Mouse (Mus musculus) brain, embryonic 18.5 days (tissue): ENCODE results near the gene Sf3b5.
"Not testable (repeated sequence)": the region's sequence is repeated elsewhere in the genome, so short reads cannot be mapped to it uniquely, and the experiment has no call there.

Source experiments
- DNase-seq: peaks from one replicate; pipeline ENCODE4 v3.0.0-alpha.2; 2012; ENCODE audit warnings: low read depth, low spot score

The Sf3b5 gene

DNA sequence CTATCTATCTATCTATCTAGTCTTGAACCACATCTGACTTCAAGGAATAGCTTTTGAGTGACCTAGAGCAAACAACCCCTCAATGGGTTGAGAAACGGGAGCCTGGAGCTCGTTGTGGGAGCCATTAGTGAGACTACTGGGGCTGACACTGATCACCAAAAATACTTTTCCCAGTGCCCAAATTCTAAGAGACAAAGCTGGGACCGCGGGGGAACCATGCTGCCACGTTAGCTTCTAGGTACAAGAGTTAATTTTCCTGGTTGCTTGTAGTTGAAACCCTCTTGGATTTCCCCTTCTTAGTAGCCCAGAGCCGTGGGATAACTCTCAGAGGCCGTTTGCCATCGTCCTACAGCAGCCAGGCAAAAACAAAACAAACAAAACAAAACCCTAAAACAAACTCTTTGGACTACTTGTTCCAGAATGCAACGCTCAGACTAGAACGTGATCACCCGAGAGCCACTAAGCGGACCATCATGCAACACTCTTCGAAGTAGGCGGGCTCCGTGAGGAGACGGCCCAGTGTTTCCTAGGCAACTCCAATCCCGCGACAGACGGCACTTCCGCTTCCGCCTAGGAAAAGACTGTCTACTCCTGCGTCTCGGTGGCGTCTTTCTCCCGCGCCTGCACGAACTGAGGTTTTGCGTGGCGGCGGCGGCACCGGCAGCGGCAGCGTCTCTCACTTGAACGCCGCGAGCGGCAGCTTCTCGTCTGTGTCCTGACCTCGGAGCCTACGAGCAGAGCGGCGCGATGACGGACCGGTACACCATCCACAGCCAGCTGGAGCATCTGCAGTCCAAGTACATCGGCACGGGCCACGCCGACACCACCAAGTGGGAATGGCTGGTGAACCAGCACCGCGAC is 3.0 kb downstream of the Sf3b5 start:
- peak; percentile 96 for DNase-seq

DNA sequence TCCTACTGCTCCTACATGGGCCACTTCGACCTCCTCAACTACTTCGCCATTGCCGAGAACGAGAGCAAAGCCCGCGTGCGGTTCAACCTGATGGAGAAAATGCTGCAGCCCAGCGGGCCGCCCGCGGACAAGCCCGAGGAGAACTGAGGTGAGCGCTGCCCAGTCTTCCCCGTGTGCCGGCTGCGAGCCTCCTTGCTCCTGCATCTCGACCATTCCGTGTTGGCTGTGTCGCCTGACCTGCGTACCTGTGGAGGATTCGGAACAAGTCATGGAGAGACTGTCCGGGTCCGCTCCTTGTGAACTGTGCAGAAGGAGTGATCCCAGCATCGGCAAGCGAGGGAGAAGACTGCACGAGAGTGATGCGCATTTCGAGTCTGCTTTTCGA is 3.6 kb downstream of the Sf3b5 start:
- DNase-seq: no peak

DNA sequence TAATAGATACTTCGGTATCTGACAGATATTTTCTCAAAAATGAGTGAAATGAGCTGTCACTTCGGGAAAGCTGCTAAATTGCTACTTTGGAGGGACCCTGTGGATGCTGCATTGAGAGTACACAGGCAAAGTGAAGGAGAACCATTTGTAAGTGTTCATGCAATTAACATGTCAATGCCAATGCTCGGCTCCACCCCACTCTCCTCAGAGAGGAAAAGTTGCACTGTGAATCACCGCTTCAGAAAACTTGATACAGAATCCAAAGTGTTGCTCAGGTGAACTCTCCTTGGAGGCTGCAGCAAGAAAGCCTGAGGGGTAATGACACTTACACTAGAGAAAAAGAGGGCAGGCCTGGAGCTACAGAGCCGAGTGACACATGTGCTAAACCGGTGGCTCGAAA is 8.9 kb downstream of the Sf3b5 start:
- DNase-seq: no peak

DNA sequence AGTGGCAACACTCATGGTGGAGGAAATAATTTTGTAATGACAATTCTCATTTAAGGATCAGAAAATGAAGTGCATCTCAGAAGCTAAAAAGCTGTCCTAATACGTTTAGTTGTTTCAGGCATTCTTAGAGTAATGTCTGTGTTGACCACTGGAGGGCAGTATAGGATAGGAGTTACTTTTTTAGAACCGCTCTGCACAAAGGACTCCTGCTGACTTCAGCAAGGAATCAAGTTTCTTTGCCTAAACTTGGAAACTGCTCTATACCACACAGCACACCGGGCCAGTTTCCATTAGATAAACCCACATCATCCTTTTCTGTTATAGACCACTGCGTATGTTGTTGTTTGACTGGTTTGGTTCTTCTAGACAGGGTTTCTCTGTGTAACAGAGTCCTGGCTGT is 11.4 kb downstream of the Sf3b5 start:
- peak; percentile 52 for DNase-seq

DNA sequence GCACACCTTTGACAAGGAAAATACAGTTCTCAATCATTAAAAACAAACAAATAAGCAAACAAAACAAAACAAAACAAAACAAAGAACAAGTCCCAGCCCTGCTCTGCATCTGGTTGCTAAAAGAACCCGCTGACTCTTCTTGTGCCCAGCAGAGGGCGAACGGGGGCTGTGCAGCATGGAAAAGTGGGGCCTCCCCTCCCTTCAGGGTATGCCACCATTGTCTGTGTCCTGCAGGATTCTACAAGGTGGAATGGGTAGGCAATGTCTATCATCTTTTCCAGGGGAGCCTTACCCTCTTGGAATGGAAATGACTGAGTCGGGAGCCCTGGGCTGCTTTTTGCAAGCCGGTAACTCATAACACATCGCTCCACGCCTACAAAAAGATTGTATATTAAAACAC is 13.4 kb downstream of the Sf3b5 start:
- DNase-seq: no peak

DNA sequence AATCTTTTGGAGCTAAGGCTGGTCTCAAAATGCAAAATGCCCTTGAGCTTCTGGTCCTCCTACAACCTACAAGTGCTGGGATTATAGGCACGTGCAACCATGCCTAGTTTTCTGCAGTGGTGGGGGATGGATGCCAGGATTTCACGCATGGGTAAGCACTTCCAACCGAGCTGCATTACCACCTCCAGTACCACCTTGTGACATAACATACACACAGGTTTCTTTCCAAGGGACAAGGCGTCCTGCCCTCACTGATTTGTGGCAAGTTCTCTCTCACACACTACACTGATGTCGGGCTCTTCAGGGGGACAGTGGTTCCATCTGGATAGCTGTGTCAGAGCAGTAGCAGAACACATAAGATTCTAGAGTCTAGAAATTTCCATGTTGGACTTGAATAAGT is 13.9 kb downstream of the Sf3b5 start:
- no peak for DNase-seq

DNA sequence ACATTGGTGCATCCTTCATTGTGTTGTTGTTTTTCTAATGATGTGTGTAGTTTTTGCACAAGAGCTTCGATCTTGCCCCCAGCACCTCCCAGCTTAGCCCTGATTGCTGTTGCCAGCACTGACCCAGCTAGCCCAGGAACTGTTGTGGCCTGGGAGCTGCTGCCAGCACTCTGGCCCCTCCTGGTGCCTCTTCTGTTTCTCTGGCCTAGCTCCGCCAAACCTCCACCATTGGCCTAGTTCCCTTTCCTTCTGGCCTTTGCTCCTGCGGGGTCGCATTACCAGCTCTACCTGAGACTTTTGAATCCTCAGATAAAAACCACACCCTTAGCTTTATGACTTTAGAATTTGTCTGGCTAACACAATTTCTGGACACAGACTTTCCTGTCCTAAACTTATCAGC is 17.0 kb downstream of the Sf3b5 start:
- no peak for DNase-seq

DNA sequence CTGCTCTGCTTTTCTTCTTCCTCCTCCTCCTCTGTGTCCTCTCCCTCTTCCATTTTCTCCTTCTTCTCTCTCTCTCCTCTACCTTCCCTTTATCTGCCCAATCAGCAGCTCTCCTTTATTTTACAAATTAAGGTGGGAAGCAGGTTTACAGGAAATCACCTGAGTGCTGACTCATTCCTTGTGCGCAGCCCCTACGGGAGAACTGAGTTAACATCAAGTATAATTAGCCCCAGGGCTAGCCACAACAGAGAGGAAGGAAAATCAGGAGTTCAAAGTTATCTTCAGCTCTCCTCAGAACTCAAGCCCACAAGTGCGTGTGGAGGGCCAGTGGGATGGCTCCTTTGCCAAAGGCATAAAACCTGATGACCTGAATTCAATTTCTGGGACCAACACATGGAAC is 18.8 kb downstream of the Sf3b5 start:
- not testable (repeated sequence) for DNase-seq

DNA sequence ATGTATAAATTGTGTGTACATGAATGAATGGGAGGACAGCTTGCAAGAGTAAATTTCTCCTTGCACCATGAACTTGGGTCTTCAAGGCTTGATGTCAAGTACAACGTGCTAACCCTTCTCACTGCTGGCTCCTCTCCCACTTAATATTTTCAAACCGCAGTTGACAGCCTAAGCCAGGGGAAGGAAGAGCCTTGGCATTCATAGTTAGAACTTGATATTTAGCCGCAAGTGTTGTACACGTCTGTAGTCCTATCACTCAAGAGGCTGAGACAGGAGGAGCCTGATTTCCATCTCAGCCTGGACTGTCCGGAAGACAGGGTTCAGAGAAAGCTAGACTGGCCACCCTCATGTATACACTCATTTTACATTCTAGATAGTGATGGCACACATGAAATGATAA is 22.6 kb downstream of the Sf3b5 start:
- DNase-seq: no peak

DNA sequence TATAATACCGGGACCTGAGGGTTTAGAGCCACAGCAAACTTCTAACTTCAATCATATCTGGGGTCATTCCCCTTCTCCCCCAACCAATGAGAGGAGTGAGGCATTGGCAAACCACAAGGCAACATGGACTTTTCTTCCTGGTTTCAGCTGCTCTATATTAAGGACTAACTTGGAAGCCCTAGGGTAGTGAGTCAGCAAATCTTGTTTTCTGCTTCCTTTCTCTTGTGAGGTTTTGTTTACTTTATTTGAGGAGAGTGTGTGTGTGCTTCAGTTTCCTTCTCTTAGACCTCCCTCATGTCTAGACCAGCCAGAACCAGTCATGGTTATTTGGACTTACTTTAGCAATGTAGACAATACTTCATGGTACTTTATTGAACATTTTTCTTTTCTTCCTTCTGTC is 23.1 kb downstream of the Sf3b5 start:
- no peak for DNase-seq

DNA sequence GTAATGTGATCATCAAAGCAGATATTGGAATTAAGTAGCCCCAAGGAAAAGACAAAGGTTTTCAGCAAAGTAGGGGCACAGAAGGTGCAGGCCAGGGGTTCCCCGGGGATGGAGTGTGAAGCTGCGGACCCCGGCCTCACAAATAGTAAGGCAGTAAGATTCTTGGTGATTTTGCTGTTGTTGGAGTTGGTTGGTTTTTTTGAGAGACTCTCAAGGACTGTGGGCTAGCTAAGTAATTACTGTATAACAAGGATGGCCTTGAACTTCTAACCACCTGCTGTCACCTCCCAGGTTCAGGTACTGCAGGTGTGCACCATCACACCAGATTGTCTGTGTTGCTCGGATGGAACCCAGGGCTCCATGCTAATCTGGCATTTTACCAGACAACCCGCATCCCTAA is 24.3 kb downstream of the Sf3b5 start:
- no peak for DNase-seq

DNA sequence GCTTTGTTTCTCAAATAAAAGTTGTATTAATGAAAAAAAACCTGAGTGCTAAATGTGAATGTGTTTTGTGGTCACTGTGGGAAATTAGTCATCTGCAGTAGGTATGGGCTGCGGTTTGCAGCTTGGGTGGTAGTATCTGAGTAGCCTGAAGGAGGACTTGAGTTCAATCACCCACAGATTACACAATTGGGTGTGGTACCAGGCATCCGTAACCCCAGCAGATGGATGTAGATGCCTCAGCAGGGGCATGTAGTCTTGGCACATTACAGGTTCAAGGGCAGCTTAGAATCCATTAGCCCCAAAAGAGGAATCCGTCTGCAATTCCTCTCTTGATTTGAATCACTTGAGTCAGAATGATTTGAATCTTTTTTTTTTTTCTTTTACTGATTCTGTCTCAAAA is 30.1 kb downstream of the Sf3b5 start:
- no peak for DNase-seq

DNA sequence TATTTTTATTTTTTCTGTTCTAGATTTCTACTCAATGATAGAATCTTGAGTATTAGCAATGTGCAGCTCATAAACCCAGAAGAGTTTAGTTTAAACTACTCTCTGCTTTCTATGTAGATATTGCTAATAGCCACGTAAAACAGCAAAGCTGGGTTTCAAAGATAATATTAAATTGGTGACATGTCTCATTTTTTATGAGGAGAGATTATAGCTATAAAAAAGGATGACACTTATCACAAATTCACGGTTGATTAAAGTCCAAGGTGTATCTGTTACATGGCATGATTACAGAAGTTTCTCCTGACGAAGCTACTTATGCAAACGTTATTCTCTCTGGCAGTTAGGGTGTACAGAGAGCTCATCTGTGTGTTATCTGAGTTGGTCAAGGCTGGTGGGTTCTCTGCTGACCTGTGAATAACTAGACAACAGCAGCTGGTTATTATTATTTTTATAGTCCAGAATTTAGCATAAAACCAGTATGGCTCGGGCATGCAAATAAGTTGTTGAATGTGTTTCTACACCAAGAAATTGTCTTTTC is 34.6 kb downstream of the Sf3b5 start:
- no peak for DNase-seq

DNA sequence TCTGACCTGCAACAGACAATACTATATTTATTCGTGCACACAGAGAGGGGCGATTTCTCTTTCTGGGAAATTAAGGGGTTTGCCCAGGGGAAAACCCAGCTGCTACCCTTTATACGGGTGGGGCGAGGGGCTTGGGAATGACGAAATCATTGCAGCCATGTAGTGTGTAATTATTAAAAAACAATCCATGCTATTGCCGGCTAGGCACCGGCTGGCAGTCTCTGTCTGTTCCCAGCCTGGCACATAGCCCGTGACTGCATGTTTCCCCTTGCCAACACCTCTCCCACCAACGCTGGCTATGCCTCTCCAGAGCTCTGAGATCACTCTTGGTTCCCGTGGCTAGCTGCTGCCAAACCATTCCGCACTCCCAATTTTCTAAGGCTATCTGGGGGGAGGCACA is 39.5 kb downstream of the Sf3b5 start:
- peak; percentile 8 for DNase-seq

DNA sequence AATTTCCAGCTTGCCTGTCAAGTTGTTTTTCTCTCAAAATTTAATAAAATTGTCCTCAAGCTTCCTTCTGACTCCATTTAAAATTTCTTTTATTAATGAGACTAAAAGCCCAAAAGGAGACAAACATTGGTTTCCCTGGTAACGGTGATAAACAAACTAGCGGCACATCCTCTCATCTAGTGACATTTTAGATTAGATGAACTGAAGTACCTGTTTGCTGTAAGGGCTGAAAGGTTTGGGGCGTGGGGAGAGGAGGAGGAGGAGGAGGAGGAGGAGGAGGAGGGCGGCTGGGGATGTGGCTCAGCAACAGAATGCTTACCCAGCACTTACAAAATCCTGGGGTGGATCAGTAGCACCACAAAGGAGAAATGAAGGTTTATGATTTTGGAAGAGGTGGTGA is 42.7 kb downstream of the Sf3b5 start:
- DNase-seq: no peak

DNA sequence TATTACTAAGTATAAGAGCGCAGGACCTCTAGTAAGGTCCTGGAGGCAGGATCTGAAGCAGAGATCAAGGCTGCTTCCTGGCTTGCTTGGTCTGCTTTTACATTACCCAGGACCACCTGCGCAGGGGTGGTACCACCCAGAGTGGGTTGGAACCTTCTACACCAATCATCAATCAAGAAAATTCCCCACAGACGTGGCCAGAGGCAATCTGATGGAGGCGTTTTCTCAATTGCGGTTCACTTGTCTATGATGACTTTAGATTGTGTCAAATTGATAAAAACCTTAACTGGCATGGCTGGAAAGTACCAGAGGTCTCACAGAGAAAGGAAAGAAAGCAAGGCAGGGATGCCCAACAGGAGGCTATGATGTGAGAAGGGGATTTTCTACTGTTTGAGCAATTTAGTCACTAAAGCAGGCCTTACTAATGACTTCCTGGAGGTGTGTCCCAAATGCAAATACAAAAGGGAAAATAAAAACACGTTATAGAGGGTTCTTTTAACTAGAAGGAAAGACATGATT is 51.8 kb downstream of the Sf3b5 start:
- no peak for DNase-seq
